Mouse (Mus musculus) cortical plate, adult 2 months (tissue): ENCODE data around the gene Gpatch11.

Experiments used
- CTCF ChIP-seq: fragments of 200-500 bp; IDR thresholded peaks from 2 replicates; pipeline ENCODE4 v1.5.1; 2011; ENCODE audit warnings: mild to moderate bottlenecking, control low read depth, low read length; ENCODE audit not compliant: insufficient read depth; ENCODE audit errors: extremely low read depth
- POLR2A ChIP-seq: fragments of 200-500 bp; IDR thresholded peaks from 2 replicates; pipeline ENCODE4 v1.6.1; 2011; ENCODE audit warnings: mild to moderate bottlenecking, low read length, control low read depth; ENCODE audit not compliant: insufficient read depth; ENCODE audit errors: extremely low read depth

- no peak for TF ChIP-seq CTCF
- TF ChIP-seq POLR2A = no peak
Observed at GRCm38 (mm10) chr17:78873886-78874285, 38.5 kb downstream of the Gpatch11 start.
